Mouse (Mus musculus): ENCODE results near the gene Kif26b.

- no peak for TF ChIP-seq CTCF (IDR thresholded peaks at IDR 0.05; ENCODE audit: control insufficient read depth, insufficient read depth, low read length)
- no peak for TF ChIP-seq POLR2A (IDR thresholded peaks at IDR 0.05; ENCODE audit: borderline replicate concordance, control insufficient read depth, low read depth, low read length)
These were observed 1.2 kb upstream of the Kif26b start for GRCm38 (mm10) chr1:178527547-178528361.
